Mouse (Mus musculus) heart, embryonic 10.5 days (tissue): ENCODE data around the gene Rnf19b. TPM values are rescaled to one million over a fixed set of nuclear protein-coding genes. Genes with fewer than 3 reads are reported as not detected.
A peak's percentile ranks its signal among the peaks of the same experiment; 100 is the strongest.

Experiments used
- DNase-seq: peaks from one replicate; pipeline ENCODE4 v3.0.0-alpha.2; 2017; ENCODE audit warnings: low spot score
- H3K27ac ChIP-seq: fragments of 300-500 bp; sonication (generic); 2 replicates; pipeline ENCODE4 v1.5.1; 2016; ENCODE audit warnings: mild to moderate bottlenecking
- H3K27me3 ChIP-seq: fragments of 300-500 bp; sonication (generic); 2 replicates; pipeline ENCODE4 v1.6.1; 2016; ENCODE audit warnings: mild to moderate bottlenecking; ENCODE audit not compliant: poor library complexity, insufficient read depth, severe bottlenecking
- H3K36me3 ChIP-seq: fragments of 300-500 bp; sonication (generic); 2 replicates; pipeline ENCODE4 v1.6.1; 2016; ENCODE audit warnings: mild to moderate bottlenecking, moderate library complexity
- H3K4me1 ChIP-seq: fragments of 300-500 bp; sonication (generic); 2 replicates; pipeline ENCODE4 v1.6.1; 2016; ENCODE audit warnings: mild to moderate bottlenecking
- H3K4me3 ChIP-seq: fragments of 300-500 bp; sonication (generic); 2 replicates; pipeline ENCODE4 v1.5.1; 2016; ENCODE audit warnings: mild to moderate bottlenecking, moderate library complexity
- H3K9me3 ChIP-seq: fragments of 300-500 bp; sonication (generic); 2 replicates; pipeline ENCODE4 v1.6.1; 2016; ENCODE audit warnings: mild to moderate bottlenecking, moderate library complexity
- WGBS: fragments of 180-500 bp; shearing (Covaris S2); methylation state at CpG from one replicate; pipeline ENCODE4 v1.1.7; 2016; 5-methylcytosine and 5-hydroxymethylcytosine counted together
- polyA plus RNA-seq: library from polyadenylated mRNA; unstranded; fragments of >200 nt; fragmentation: Nextera tagmentation; extraction: Ambion mirVana; gene quantifications from 2 replicates; pipeline ENCODE4 v1.2.1, GENCODE M21; 2016

Gene Rnf19b
- polyA plus RNA-seq, 1 experiment from 2014 or later = 6.8 TPM

DNA sequence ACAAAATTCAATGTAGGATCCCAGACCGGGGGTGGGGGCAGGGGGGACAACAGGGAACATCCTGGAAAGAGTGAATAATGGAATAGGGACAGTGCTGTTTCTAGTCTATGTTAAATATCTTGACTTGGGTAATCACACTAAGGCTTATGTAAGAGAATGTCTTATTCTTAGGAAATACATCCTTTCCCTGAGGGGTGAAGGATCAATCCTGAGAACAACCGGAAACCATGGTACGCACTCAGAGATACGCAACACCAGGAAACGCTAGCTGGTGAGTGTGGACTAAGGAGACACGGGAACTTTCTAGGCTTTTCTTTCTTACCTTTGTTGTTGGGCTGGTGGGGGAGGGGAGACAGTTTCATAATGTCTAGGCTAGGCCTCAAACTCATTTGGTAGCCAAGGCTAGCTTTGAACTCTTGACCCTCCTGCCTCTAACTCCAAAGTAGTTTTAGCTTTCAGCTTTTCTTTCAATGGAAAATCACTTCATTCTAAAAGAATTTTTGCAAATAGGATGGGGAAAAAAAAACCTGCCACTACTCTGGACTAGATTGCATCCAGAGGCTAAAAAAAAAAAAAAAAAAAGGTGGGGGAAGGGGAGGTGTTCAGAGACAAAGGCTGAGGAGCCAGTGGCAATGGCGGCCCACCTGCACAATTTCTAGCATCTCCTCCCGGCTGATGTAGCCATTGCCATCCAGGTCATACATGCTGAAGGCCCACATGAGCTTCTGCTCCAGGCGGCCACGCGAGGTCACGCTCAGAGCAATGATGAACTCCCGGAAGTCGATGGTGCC lies 59.8 kb downstream of the Rnf19b start:
- Histone ChIP-seq H3K4me3 (no peak overlapping the region), H3K9me3 (no peaks in the 10 kb centered on the region), H3K27ac (no peak overlapping the region), H3K36me3 (no peaks in the 10 kb centered on the region), H3K27me3 (peaks cover 87% of the 10 kb centered on the region), H3K4me1 (peaks cover 18% of the 10 kb centered on the region)
- DNase-seq = no peak
- 84% methylated on average over 14 of the region's 14 CpGs for WGBS

GRCm38 (mm10) chr4:129119708-129120107 lies 61.6 kb downstream of the Rnf19b start:
- H3K27me3 ChIP-seq = peaks cover 86% of the 10 kb centered on the region
- no peaks in the 10 kb centered on the region for H3K9me3 ChIP-seq
- 72% methylated on average over 10 of the region's 10 CpGs for WGBS
- no peak for DNase-seq
- peaks cover 17% of the 10 kb centered on the region for H3K4me1 ChIP-seq
- H3K4me3 ChIP-seq = no peak overlapping the region
- no peaks in the 10 kb centered on the region for H3K36me3 ChIP-seq
- no peak overlapping the region for H3K27ac ChIP-seq

DNA sequence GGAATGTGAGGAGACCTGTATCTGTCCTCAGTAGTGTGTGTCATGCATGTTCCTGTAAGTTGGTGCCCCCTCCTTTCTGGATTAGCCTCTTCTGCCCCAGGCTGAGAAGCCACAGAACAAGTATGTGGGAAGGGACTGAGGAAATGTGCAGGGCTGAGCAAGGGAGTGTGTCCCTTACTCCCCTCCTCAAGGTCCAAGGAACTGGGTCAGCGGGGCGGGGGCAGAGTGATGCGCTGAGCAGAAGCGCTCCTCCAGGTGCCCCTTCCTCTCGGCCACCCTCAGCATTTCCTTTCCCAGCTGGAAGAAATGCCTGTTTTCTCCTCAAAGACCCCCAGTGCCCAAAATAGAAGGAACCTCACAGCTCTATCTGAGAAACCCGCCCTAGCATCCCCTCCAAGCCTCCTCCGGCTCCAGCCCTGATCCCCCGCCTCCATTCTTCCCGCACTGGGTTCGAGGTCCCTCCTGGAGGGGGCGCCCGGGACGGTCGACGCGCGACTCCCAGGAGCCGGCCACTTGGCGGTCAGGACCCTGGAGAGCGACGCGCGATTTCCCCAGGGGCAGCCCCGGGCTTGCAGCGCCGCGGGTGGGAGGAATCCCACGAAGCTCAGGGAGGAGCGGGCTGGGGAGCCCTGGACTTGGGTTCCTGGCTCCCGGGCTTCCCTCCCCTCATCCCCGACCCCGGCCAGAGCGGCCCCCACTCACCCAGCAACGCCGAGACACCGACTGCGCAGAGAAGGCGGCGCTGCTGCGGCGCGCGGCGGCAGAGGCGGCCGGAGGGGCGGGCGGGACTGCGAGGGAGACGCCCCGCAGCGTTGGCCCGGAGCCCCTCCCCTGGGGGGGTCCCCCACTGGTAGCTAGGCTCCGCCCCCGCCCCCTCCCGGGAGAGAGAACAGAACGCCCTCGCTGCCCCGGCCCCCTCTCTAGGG lies 62.7 kb downstream of the Rnf19b start:
- no peaks in the 10 kb centered on the region for H3K36me3 ChIP-seq
- H3K4me1 ChIP-seq = peaks cover 28% of the 10 kb centered on the region
- H3K27ac ChIP-seq = no peak overlapping the region
- DNase-seq = peak; percentile 88
- peak overlapping the region; percentile 62 for H3K4me3 ChIP-seq
- peaks cover 88% of the 10 kb centered on the region for H3K27me3 ChIP-seq
- H3K9me3 ChIP-seq = no peaks in the 10 kb centered on the region
- WGBS = 2% methylated on average over 57 of the region's 59 CpGs

GRCm38 (mm10) chr4:129121569-129122086 lies 63.6 kb downstream of the Rnf19b start, which contains the start of gene Hpca:
Gene Hpca, minus strand, starts transcription at chr4:129122036.
- H3K4me3 ChIP-seq = peak within 1 kb of the TSS; percentile 62
- H3K9me3 ChIP-seq = no peaks in the 10 kb centered on the region
- H3K27me3 ChIP-seq = peaks cover 88% of the 10 kb centered on the region
- peaks cover 33% of the 10 kb centered on the region for H3K4me1 ChIP-seq
- DNase-seq = no peak
- H3K36me3 ChIP-seq = no peaks in the 10 kb centered on the region
- H3K27ac ChIP-seq = no peak within 1 kb of the TSS
- under 1% methylated on average over 17 of the region's 17 CpGs for WGBS

DNA sequence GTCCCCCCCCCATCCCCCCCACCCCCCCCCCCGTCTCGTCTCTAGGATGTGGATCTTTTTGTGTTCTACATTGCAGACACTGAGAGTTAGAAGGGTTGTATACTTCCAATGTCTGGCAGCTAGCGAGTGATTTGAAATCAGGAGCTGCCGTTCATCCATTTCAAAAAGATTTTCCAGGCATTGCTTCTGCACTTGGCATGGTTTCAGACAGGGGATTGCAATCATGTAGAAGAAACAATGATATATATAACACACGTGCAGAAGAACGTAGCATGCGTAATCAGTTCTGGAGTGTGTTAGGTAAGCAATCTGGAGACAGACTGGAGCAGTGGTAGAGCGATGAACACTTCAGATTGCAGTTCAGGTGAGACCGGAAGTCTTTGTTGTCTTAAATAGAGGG lies 64.0 kb downstream of the Rnf19b start:
- H3K27me3 ChIP-seq = peaks cover 86% of the 10 kb centered on the region
- WGBS = 37% methylated on average over 9 of the region's 9 CpGs
- no peaks in the 10 kb centered on the region for H3K9me3 ChIP-seq
- no peaks in the 10 kb centered on the region for H3K36me3 ChIP-seq
- H3K4me1 ChIP-seq = peaks cover 33% of the 10 kb centered on the region
- H3K27ac ChIP-seq = no peak overlapping the region
- H3K4me3 ChIP-seq = no peak overlapping the region
- no peak for DNase-seq

DNA sequence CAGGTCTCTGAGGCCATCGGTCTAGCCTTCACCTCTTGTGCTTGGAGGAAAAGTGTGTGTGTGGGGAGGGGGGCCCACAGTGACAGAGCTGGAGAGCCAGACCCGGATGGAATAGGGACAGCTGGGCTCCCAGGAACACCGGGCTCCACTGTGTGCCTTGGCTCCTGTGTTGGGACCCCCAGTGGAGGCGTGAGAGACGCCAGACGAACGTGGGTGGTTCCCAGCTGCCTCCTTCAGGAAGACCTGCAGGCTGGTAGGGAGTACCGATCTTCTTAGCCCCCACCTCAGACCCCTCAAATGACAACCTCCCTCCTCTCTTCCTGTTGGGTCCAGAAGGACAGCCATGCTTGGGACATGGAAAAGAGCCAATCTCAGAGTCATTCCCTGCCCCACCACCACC lies 64.6 kb downstream of the Rnf19b start:
- H3K27ac ChIP-seq = no peak overlapping the region
- peaks cover 33% of the 10 kb centered on the region for H3K4me1 ChIP-seq
- no peaks in the 10 kb centered on the region for H3K9me3 ChIP-seq
- H3K36me3 ChIP-seq = no peaks in the 10 kb centered on the region
- H3K4me3 ChIP-seq = no peak overlapping the region
- DNase-seq = no peak
- WGBS = 17% methylated on average over 8 of the region's 8 CpGs
- peaks cover 85% of the 10 kb centered on the region for H3K27me3 ChIP-seq

DNA sequence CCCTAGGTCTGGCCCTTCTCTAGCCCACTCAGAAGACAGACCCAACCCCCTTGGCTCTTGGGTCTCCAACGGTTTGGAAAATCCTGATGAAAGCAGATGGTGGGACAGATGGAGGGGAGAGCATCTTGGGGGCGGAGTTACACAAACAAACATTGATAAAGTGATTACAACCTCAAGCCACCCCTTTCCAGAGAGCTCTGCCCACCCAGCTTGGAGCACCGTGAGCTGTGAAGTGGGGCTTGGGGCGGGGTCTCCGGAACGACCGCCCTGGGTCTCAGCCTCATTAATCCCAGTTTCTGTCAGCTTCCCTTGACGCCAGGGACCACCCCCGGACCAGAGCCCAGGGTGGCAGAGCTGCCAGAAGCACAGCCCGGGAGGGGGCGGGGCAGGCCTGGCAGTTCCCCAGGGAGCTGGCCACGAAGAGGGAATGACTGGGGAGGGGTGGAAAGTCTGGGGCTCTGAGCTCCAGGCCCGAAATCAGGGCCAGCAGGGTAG lies 66.6 kb downstream of the Rnf19b start:
- H3K36me3 ChIP-seq = no peaks in the 10 kb centered on the region
- no peaks in the 10 kb centered on the region for H3K9me3 ChIP-seq
- H3K27me3 ChIP-seq = peaks cover 83% of the 10 kb centered on the region
- peaks cover 41% of the 10 kb centered on the region for H3K4me1 ChIP-seq
- 5% methylated on average over 13 of the region's 13 CpGs for WGBS
- H3K4me3 ChIP-seq = peak overlapping the region; percentile 16
- H3K27ac ChIP-seq = no peak overlapping the region
- DNase-seq = no peak

DNA sequence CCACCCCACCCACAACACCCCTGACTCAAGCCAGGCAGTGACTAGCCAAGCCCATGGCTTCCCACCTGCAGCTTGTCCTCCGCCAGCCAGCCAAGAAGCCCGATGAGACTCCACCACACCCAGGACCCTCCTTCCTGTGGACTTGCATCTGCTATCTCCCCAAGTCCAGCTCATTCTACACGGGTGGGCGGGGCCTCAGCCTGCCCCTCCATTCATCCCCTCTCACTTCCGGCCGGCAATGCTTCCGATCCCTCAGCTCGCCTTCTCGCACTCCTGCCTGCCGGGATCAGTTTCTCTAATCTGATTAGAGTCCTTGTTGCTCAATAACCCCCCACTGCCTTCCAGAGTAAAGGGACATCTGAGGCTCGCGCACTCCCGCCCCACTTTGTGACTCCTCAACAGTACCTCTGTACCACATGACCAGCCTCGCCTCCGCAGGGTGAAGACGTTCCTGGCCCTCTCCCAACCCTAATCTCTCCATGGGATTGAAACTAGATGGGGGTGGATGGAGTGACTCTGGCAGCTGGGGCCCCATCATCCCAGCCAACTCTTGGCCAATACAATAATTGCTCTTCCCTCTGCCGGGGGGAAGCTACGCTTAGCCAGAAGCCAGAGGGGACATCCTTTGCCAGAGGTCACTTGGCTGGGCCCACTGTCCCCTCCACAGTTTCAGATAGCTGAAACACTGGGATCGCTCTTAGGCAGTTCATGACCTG lies 67.8 kb downstream of the Rnf19b start:
- no peaks in the 10 kb centered on the region for H3K36me3 ChIP-seq
- H3K27me3 ChIP-seq = peaks cover 77% of the 10 kb centered on the region
- H3K4me3 ChIP-seq = peak overlapping the region; percentile 49
- H3K4me1 ChIP-seq = peaks cover 48% of the 10 kb centered on the region
- H3K9me3 ChIP-seq = no peaks in the 10 kb centered on the region
- no peak for DNase-seq
- WGBS = 13% methylated on average over 19 of the region's 19 CpGs
- H3K27ac ChIP-seq = no peak overlapping the region

DNA sequence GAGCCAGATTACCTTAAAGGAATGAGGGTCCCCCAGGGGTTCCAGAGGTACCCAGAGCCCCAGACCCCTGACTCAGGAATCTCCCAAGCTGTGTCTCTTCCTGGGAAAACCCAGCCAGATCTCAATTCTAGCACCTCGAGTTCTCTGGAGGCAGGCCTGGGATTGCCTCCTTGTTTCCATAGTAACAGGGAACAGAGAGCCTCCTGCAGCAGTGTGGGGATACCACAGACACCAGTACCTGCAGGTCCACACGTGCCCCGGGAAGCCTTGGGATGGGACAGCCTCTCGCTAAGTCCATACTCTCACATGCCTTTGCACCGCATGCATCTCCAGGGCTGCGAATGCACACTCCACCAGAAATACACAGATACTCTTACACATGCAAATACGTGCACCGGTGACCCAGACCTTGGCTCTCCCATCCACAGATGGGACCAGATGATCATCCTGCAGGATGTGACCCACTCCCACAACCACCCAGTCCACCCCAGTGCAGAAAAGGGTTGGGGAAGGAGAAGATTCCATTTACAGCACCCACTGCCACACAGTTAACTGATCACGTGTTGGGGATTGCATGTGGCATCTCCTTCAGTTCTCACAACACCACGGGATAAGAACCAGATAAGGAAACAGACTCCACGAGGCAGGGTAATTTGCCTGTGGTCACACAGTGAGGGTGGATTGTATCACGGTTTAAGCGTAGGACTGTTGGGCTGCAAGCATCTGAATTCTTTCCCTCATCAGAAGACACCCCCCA lies 70.7 kb downstream of the Rnf19b start:
- Histone ChIP-seq H3K9me3 (no peaks in the 10 kb centered on the region), H3K4me3 (no peak overlapping the region), H3K27me3 (peaks cover 65% of the 10 kb centered on the region), H3K27ac (no peak overlapping the region), H3K36me3 (no peaks in the 10 kb centered on the region), H3K4me1 (peaks cover 42% of the 10 kb centered on the region)
- 55% methylated on average over 13 of the region's 13 CpGs for WGBS
- DNase-seq = no peak

GRCm38 (mm10) chr4:129129387-129129786 lies 71.3 kb downstream of the Rnf19b start:
- Histone ChIP-seq H3K27ac (no peak overlapping the region), H3K27me3 (peaks cover 61% of the 10 kb centered on the region), H3K36me3 (no peaks in the 10 kb centered on the region), H3K9me3 (no peaks in the 10 kb centered on the region), H3K4me1 (peaks cover 42% of the 10 kb centered on the region), H3K4me3 (no peak overlapping the region)
- 42% methylated on average over 9 of the region's 9 CpGs for WGBS
- no peak for DNase-seq

GRCm38 (mm10) chr4:129130149-129130548 lies 72.1 kb downstream of the Rnf19b start:
- Histone ChIP-seq H3K4me3 (peak overlapping the region; percentile 45), H3K4me1 (peaks cover 42% of the 10 kb centered on the region), H3K9me3 (no peaks in the 10 kb centered on the region), H3K27ac (peak overlapping the region; percentile 69; the same call in 1 of the 2 replicates), H3K36me3 (no peaks in the 10 kb centered on the region), H3K27me3 (peaks cover 56% of the 10 kb centered on the region)
- 3% methylated on average over 8 of the region's 8 CpGs for WGBS
- DNase-seq = no peak
